Mouse (Mus musculus): ENCODE measurements around the gene Trim71. TPM values are rescaled to one million over a fixed set of nuclear protein-coding genes. Genes with fewer than 3 reads are reported as not detected.

Trim71 gene
- not detected in 2 replicates for polyA plus RNA-seq (2012; rRNA removed)

DNA sequence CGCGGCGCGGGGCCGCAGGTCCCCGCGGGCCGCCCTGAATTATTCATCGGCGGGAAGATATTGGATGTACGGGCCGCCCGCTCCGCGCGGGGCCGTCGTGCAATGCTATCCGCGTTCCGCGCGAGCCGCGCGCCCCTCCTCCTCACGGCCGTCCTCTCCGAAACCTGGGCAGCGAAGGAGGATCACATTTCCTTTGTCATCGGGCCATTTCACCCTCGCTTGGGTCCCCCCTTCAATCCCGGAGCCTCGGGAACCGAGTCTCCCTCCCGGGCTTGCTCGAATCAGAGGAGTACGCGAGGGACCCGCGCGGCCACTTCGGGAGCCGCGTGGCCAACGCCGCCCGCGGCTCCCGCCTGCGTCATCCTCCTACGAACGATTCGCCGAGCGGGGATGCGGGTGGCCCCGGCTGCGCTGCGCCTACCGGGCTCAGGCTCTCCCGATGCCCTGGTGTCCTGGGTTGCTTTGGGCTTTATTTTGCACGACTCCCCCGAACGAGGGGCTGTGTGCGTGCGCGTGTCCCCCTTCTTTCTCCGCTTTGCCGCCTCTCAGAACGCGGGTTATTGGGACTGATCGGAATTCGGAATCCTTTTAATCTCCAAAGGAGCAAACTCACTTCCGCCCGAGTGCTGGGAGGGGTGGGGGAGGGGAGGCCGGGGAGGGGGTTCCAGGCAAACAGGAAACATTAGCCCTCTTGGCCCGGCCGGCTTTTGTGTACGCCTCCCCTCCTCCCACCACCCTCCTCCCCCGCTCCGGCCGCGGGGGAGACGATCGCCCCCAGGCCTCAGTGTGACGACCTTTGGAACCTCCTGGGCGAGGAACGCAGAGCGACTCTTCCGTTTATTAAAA lies at the start of gene Trim71:
Gene Trim71 (minus strand): TSS at position 609 of the 846 bp plus-strand sequence.
- TF ChIP-seq CTCF (IDR thresholded peaks at IDR 0.05; ENCODE audit: extremely low read depth, insufficient read length, insufficient replicate concordance, low read depth, low read length) = no peak
- Histone ChIP-seq H3K4me3 (ENCODE audit: low read depth, low read length) (peak within 1 kb of the TSS; percentile 59), H3K27me3 (ENCODE audit: control insufficient read depth, insufficient read depth, low read length) (peaks cover 60% of the 10 kb centered on the region), H3K27ac (ENCODE audit: insufficient read depth, low read depth, low read length) (no peak within 1 kb of the TSS), H3K4me1 (ENCODE audit: control insufficient read depth, insufficient read depth, insufficient read length, low read length) (peaks cover 9% of the 10 kb centered on the region; the same call in 1 of the 2 replicates), H3K36me3 (ENCODE audit: control insufficient read depth, insufficient read depth, low read length) (no peaks in the 10 kb centered on the region)
- 1% methylated on average over 91 of the region's 91 CpGs for WGBS

DNA sequence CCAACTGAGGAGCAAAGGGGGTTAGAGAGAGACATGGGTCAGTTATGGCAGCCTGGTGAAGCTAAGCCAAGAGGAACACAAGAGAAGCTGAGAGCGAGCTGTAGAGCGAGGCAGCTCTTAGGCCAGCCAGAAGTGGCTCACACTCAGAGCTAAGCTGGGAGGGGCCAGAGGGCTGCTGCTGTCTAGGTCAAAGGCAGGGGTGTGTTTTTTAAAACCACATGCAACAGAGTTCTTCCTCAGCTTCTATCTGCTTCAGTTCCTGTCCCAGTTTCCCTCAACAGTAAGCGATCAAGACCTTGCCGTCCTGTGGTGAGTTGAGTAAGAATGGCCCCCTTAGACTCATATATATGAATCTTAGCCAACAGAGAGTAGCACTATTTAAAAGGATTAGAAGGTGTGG lies 48.9 kb upstream of the Trim71 start:
- WGBS = 89% methylated on average over 4 of the region's 4 CpGs
- H3K27me3 ChIP-seq (ENCODE audit: control insufficient read depth, insufficient read depth, low read length) = no peaks in the 10 kb centered on the region
- TF ChIP-seq CTCF (IDR thresholded peaks at IDR 0.05; ENCODE audit: extremely low read depth, insufficient read length, insufficient replicate concordance, low read depth, low read length) (no peak), POLR2A (IDR thresholded peaks at IDR 0.05; ENCODE audit: low read depth, low read length) (no peak)
- peaks cover 63% of the 10 kb centered on the region for H3K36me3 ChIP-seq (ENCODE audit: control insufficient read depth, insufficient read depth, low read length)
- H3K27ac ChIP-seq (ENCODE audit: insufficient read depth, low read depth, low read length) = no peak overlapping the region
- H3K4me1 ChIP-seq (ENCODE audit: control insufficient read depth, insufficient read depth, insufficient read length, low read length) = peaks cover 2% of the 10 kb centered on the region; the same call in 1 of the 2 replicates
- no peak overlapping the region for H3K4me3 ChIP-seq (ENCODE audit: low read depth, low read length)

DNA sequence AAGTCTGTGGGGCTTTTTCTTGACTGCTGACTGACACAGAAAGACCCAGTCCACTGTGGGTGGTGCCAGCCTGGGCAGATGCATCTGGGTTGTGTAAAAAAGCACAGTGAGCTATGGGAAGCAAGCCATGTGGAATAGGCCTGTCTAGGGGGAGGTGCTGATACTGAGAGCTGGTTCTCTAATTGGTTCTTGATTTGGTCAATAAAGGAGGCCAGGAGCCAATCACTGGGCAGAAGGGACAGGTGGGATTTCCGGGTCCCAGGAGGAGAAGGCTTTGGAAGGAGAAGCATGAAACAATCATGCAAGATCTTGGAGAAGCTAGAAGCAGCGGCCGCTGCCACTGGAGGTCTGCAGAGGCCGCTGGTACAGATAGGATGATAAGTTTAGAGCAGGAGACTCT lies 48.4 kb upstream of the Trim71 start:
- TF ChIP-seq POLR2A (IDR thresholded peaks at IDR 0.05; ENCODE audit: low read depth, low read length) = no peak
- no peak for TF ChIP-seq CTCF (IDR thresholded peaks at IDR 0.05; ENCODE audit: extremely low read depth, insufficient read length, insufficient replicate concordance, low read depth, low read length)
- no peaks in the 10 kb centered on the region for H3K27me3 ChIP-seq (ENCODE audit: control insufficient read depth, insufficient read depth, low read length)
- H3K4me3 ChIP-seq (ENCODE audit: low read depth, low read length) = no peak overlapping the region
- 0 out of 2 replicates have a peak, but pooled peaks cover under 1% of the 10 kb centered on the region for H3K4me1 ChIP-seq (ENCODE audit: control insufficient read depth, insufficient read depth, insufficient read length, low read length)
- 87% methylated on average over 4 of the region's 4 CpGs for WGBS
- H3K36me3 ChIP-seq (ENCODE audit: control insufficient read depth, insufficient read depth, low read length) = peaks cover 62% of the 10 kb centered on the region
- H3K27ac ChIP-seq (ENCODE audit: insufficient read depth, low read depth, low read length) = no peak overlapping the region

DNA sequence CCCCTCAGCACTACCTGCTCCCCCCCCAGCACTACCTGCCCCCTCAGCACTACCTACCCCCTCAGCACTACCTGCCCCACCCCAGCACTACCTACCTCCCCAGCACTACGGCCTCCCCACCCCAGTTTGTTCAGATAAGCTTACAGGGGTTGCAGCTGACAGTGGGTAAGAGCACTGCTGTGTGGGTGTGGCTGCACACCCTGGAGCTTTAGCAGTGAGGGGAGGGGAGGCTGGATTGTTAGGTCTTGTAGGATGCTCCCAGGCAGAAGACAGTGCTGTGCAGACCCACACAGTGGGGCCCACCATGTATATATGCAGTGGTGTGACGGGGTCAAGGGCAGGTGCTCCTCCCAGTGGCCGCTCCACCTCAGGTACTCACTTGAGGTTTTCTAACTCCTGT lies 46.1 kb upstream of the Trim71 start:
- Histone ChIP-seq H3K4me3 (ENCODE audit: low read depth, low read length) (no peak overlapping the region), H3K27me3 (ENCODE audit: control insufficient read depth, insufficient read depth, low read length) (no peaks in the 10 kb centered on the region), H3K36me3 (ENCODE audit: control insufficient read depth, insufficient read depth, low read length) (peaks cover 58% of the 10 kb centered on the region), H3K27ac (ENCODE audit: insufficient read depth, low read depth, low read length) (no peak overlapping the region), H3K4me1 (ENCODE audit: control insufficient read depth, insufficient read depth, insufficient read length, low read length) (no peaks in the 10 kb centered on the region)
- no peak for TF ChIP-seq POLR2A (IDR thresholded peaks at IDR 0.05; ENCODE audit: low read depth, low read length)
- TF ChIP-seq CTCF (IDR thresholded peaks at IDR 0.05; ENCODE audit: extremely low read depth, insufficient read length, insufficient replicate concordance, low read depth, low read length) = no peak
- WGBS = 89% methylated on average over 3 of the region's 3 CpGs

DNA sequence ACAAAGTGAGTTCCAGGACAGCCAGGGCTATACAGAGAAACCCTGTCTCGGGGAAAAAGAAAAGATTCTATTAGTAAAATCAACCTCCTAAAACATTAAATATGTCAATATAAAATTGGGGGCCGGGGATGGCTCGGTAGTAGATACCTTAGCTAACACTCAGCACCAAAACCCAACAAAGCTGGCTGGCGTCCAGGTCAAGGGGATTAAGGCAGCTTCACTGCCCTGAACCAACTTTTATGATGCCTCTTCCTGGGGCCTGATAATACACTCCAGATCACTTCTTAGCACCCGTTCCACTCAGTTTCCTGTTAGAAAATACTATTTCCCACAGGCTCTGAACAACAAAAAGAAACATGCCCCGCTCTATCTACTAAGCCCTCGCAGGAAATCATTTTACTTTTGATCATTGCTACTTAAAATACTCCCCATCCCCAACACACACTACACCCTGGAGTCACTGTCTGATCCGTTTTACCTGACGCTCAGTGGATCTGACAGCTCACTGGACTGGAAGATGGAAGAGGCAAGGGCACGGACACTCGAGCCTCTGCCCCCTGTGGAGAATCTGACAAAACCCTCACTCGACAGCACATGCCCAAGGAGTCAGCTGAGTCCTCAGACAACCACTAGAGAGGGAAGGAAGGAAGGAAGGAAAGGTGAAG lies 39.8 kb upstream of the Trim71 start:
- Histone ChIP-seq H3K4me3 (ENCODE audit: low read depth, low read length) (no peak overlapping the region), H3K36me3 (ENCODE audit: control insufficient read depth, insufficient read depth, low read length) (peaks cover 35% of the 10 kb centered on the region), H3K27me3 (ENCODE audit: control insufficient read depth, insufficient read depth, low read length) (no peaks in the 10 kb centered on the region), H3K27ac (ENCODE audit: insufficient read depth, low read depth, low read length) (no peak overlapping the region), H3K4me1 (ENCODE audit: control insufficient read depth, insufficient read depth, insufficient read length, low read length) (no peaks in the 10 kb centered on the region)
- TF ChIP-seq POLR2A (IDR thresholded peaks at IDR 0.05; ENCODE audit: low read depth, low read length) = no peak
- no peak for TF ChIP-seq CTCF (IDR thresholded peaks at IDR 0.05; ENCODE audit: extremely low read depth, insufficient read length, insufficient replicate concordance, low read depth, low read length)
- WGBS = 85% methylated on average over 12 of the region's 12 CpGs

DNA sequence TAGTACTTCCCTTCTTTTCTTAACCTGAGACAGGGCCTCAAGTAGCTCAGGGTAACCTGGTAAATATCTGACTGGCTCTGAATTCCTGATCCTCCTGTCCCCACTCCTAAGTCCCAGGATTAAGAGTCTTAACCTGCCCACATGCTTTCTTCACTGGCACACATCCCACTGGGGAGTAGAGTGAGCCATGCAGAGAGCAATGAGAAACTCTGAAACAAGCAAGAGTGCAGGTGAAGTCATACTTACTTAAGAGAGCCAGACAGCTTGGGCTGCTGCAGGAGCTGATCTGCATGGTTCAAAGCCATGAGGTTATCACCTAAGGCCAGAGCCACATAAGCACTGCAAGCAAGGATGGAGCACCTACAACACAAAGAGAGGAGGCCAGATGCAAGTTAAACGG lies 36.9 kb upstream of the Trim71 start:
- no peak overlapping the region for H3K27ac ChIP-seq (ENCODE audit: insufficient read depth, low read depth, low read length)
- no peaks in the 10 kb centered on the region for H3K4me1 ChIP-seq (ENCODE audit: control insufficient read depth, insufficient read depth, insufficient read length, low read length)
- H3K4me3 ChIP-seq (ENCODE audit: low read depth, low read length) = no peak overlapping the region
- peaks cover 35% of the 10 kb centered on the region for H3K36me3 ChIP-seq (ENCODE audit: control insufficient read depth, insufficient read depth, low read length)
- no peaks in the 10 kb centered on the region for H3K27me3 ChIP-seq (ENCODE audit: control insufficient read depth, insufficient read depth, low read length)
- no peak for TF ChIP-seq POLR2A (IDR thresholded peaks at IDR 0.05; ENCODE audit: low read depth, low read length)
- TF ChIP-seq CTCF (IDR thresholded peaks at IDR 0.05; ENCODE audit: extremely low read depth, insufficient read length, insufficient replicate concordance, low read depth, low read length) = no peak
- 74% methylated on average over 1 of the region's 1 CpGs for WGBS

DNA sequence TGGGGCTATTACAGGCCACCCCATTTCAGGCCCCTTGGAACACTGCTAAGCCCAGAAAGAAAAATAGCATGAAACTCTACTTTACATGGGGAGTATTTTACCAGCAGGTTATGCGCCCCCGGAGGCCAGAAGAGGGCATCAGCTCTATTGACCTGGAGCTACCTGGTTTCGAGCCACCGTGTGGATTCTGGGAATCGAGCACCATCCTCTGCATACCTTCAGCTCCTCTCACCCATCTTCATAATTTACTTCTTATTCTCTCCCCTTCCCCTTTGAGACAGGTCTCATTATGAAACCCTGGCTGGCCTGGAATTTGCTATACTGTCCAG lies 20.8 kb upstream of the Trim71 start:
- 60% methylated on average over 5 of the region's 5 CpGs for WGBS
- TF ChIP-seq POLR2A (IDR thresholded peaks at IDR 0.05; ENCODE audit: low read depth, low read length) (no peak), CTCF (IDR thresholded peaks at IDR 0.05; ENCODE audit: extremely low read depth, insufficient read length, insufficient replicate concordance, low read depth, low read length) (peak; percentile 40; the same call in 1 of the 2 replicates)
- Histone ChIP-seq H3K4me1 (ENCODE audit: control insufficient read depth, insufficient read depth, insufficient read length, low read length) (no peaks in the 10 kb centered on the region), H3K27me3 (ENCODE audit: control insufficient read depth, insufficient read depth, low read length) (no peaks in the 10 kb centered on the region), H3K4me3 (ENCODE audit: low read depth, low read length) (no peak overlapping the region), H3K36me3 (ENCODE audit: control insufficient read depth, insufficient read depth, low read length) (peaks cover 9% of the 10 kb centered on the region), H3K27ac (ENCODE audit: insufficient read depth, low read depth, low read length) (no peak overlapping the region)

Measured in small intestine, adult 2 months (tissue).